Mouse (Mus musculus): ENCODE results near the gene Retsat. TPM values are rescaled to one million over a fixed set of nuclear protein-coding genes. Genes with fewer than 3 reads are reported as not detected.

The Retsat gene
- total and polyA plus RNA-seq, 3 experiments = 15.5 to 27.7 (median 15.6) TPM

GRCm38 (mm10) chr6:72615151-72615550 is 16.9 kb downstream of the Retsat start:
- Histone ChIP-seq H3K36me3 (replicated peaks in 1 of 2; ENCODE audit: control insufficient read depth in 1 of 2, insufficient read depth in 1 of 2, low read length in 1 of 2) (peaks cover 32 to 49% of the 10 kb centered on the region in 2 experiments), H3K4me3 (replicated peaks in 1 of 3; ENCODE audit: low read depth in 2 of 3, low read length in 2 of 3, poor library complexity in 1 of 3) (peak overlapping the region; percentile 93 to 99 (median 94)), H3K27me3 (replicated peaks) (no peaks in the 10 kb centered on the region), H3K4me1 (ENCODE audit: control insufficient read depth in 1 of 2, insufficient read depth in 2 of 2) (peaks cover 5 to 26% of the 10 kb centered on the region in 2 experiments), H3K27ac (ENCODE audit: insufficient read depth, low read depth) (no peak overlapping the region), H3K4me2 (ENCODE audit: insufficient read depth, low read depth, poor library complexity, severe bottlenecking) (peak overlapping the region; percentile 97), H3K9ac (ENCODE audit: insufficient read depth, low read depth) (peak overlapping the region; percentile 84), H3K79me2 (replicated peaks; ENCODE audit: control insufficient read depth, extremely low read depth, insufficient read depth, poor library complexity, severe bottlenecking) (peaks cover 31% of the 10 kb centered on the region), H3K9me3 (replicated peaks; ENCODE audit: low read length) (no peaks in the 10 kb centered on the region)
- dilution Hi-C loops (cut with MboI; ENCODE audit: extremely low pct_ligation_motif_present, extremely low pct_unique_long_range_greater_than_20kb, low sequenced_read_pairs) = no loop called here
- TF ChIP-seq ZMIZ1 (IDR thresholded peaks at IDR 0.05; ENCODE audit: low read depth, low read length) = no peak
- no peak for TF ChIP-seq CHD2 (IDR thresholded peaks at IDR 0.05; ENCODE audit: low read length)
- TF ChIP-seq CHD1 (IDR thresholded peaks at IDR 0.05; ENCODE audit: low read depth, low read length) = no peak
- TF ChIP-seq BHLHE40 (IDR thresholded peaks at IDR 0.05; ENCODE audit: low read depth, low read length) = 0 out of 2 replicates have a peak, but pooled peaks have one; percentile 18
- no peak for TF ChIP-seq ZC3H11A (IDR thresholded peaks at IDR 0.05; ENCODE audit: low read depth, low read length)
- in situ Hi-C loops (cut with MboI; ENCODE audit: low pct_ligation_motif_present, low pct_unique_long_range_greater_than_20kb, low sequenced_read_pairs) = no loop called here
- DNase-seq (ENCODE audit: extremely low read depth) = no peak

- no peaks in the 10 kb centered on the region for H3K27me3 ChIP-seq (replicated peaks)
- DNase-seq (ENCODE audit: extremely low read depth) = no peak
- peak overlapping the region; percentile 84 for H3K9ac ChIP-seq (ENCODE audit: insufficient read depth, low read depth)
- H3K4me3 ChIP-seq (replicated peaks in 1 of 3; ENCODE audit: low read depth in 2 of 3, low read length in 2 of 3, poor library complexity in 1 of 3) = peak overlapping the region; percentile 93 to 99 (median 94)
- in situ Hi-C loops (cut with MboI; ENCODE audit: low pct_ligation_motif_present, low pct_unique_long_range_greater_than_20kb, low sequenced_read_pairs) = no loop called here
- H3K79me2 ChIP-seq (replicated peaks; ENCODE audit: control insufficient read depth, extremely low read depth, insufficient read depth, poor library complexity, severe bottlenecking) = peaks cover 31% of the 10 kb centered on the region
- dilution Hi-C loops (cut with MboI; ENCODE audit: extremely low pct_ligation_motif_present, extremely low pct_unique_long_range_greater_than_20kb, low sequenced_read_pairs) = no loop called here
- H3K4me2 ChIP-seq (ENCODE audit: insufficient read depth, low read depth, poor library complexity, severe bottlenecking) = peak overlapping the region; percentile 97
- peaks cover 5 to 26% of the 10 kb centered on the region in 2 experiments for H3K4me1 ChIP-seq (ENCODE audit: control insufficient read depth in 1 of 2, insufficient read depth in 2 of 2)
- TF ChIP-seq MEF2A (IDR thresholded peaks at IDR 0.05; ENCODE audit: borderline replicate concordance, low read depth, low read length) (no peak), JUN (IDR thresholded peaks at IDR 0.05; ENCODE audit: insufficient read depth, low read depth, low read length) (no peak), USF1 (IDR thresholded peaks at IDR 0.05; ENCODE audit: low read depth, low read length) (no peak), ZNF384 (IDR thresholded peaks at IDR 0.05; ENCODE audit: low read depth, low read length) (no peak), TBP (conservative IDR thresholded peaks at IDR 0.05; ENCODE audit: low read depth, low read length) (no peak), HCFC1 (IDR thresholded peaks at IDR 0.05; ENCODE audit: low read depth, low read length) (no peak), USF2 (conservative IDR thresholded peaks at IDR 0.05; ENCODE audit: low read depth, low read length) (no peak), ZC3H11A (IDR thresholded peaks at IDR 0.05; ENCODE audit: low read depth, low read length) (no peak), CTCF (conservative IDR thresholded peaks at IDR 0.05 in 1 of 2, IDR thresholded peaks at IDR 0.05 in 1 of 2; ENCODE audit: low read depth in 2 of 2, low read length in 2 of 2) (no peak), EP300 (IDR thresholded peaks at IDR 0.05; ENCODE audit: low read length) (no peak), ETS1 (conservative IDR thresholded peaks at IDR 0.05; ENCODE audit: low read depth, low read length) (no peak), MAFK (IDR thresholded peaks at IDR 0.05; ENCODE audit: insufficient replicate concordance, low read length) (no peak), RCOR1 (conservative IDR thresholded peaks at IDR 0.05; ENCODE audit: low read depth, low read length) (no peak), NELFE (IDR thresholded peaks at IDR 0.05; ENCODE audit: low read depth, low read length) (no peak), POLR2A (IDR thresholded peaks at IDR 0.05; ENCODE audit: low read depth, low read length) (no peak), BHLHE40 (IDR thresholded peaks at IDR 0.05; ENCODE audit: low read depth, low read length) (no peak), RAD21 (IDR thresholded peaks at IDR 0.05; ENCODE audit: low read depth, low read length) (no peak), NRF1 (IDR thresholded peaks at IDR 0.05; ENCODE audit: low read depth, low read length) (no peak), ZKSCAN1 (IDR thresholded peaks at IDR 0.05; ENCODE audit: borderline replicate concordance, low read depth, low read length) (no peak), SMC3 (IDR thresholded peaks at IDR 0.05; ENCODE audit: low read depth, low read length) (no peak)
- H3K36me3 ChIP-seq (replicated peaks in 1 of 2; ENCODE audit: control insufficient read depth in 1 of 2, insufficient read depth in 1 of 2, low read length in 1 of 2) = peaks cover 26 to 43% of the 10 kb centered on the region in 2 experiments
- H3K9me3 ChIP-seq (replicated peaks; ENCODE audit: low read length) = no peaks in the 10 kb centered on the region
- no peak overlapping the region for H3K27ac ChIP-seq (ENCODE audit: insufficient read depth, low read depth)
Observed at GRCm38 (mm10) chr6:72615561-72616375, 17.5 kb downstream of the Retsat start.

Data from CH12.LX (cell line).